Mouse (Mus musculus): ENCODE data around the gene Ywhae.

Gene Ywhae

DNA sequence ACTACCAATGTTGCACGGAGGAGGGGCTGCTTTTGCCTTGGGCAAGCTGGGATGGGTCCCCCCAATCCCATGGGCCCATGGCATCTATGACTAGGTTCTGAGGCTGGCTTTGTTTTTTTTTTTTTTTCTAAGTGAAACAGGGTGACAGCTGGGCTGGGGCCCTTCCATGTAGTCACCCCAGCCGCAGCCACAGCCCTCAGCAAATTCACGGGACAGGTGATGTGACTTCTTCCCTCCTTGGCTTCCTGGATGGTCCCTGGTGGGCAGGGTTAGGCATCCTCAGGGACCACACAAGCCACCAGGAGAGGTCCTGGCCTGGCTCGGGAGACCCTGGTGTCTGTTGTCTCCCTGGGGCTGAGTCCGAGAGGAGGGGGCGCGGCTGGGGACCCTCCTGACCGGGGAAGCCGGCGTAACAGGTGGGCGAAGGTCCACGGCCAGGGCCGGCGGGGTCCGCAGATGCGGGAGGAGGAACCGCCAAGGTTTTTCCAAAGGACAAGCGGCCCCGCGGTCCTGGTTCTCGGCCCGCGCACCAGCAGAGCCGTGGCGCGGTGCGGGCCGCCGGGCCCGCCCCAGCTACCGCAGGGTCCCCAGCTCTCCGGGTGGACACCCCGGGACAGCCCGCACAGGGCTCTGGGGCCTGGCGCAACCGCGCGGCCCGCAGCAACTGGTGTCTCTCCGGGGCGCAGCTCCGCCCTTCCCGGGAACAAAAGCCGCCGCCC lies 62.1 kb downstream of the Ywhae start:
- no peak for DNase-seq (ENCODE audit: low spot score in 2 of 2)

DNA sequence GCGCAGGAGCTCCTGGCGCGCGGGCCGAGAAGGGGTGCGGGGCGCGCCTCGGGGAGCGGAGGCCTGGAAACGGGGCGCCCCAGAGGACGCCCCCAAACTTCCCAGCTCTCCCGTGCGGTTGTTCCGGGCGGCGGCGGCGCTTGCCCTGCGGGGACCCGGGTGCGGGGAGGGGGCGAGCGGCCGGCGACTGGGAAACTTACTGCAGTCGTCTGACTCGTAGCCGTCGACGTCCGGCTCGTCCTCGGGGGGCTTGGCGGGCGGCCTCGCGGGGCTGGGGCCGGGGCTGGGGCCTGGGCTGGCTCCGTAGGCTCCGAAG lies 62.6 kb downstream of the Ywhae start:
- no peak for DNase-seq (ENCODE audit: low spot score in 2 of 2)

DNA sequence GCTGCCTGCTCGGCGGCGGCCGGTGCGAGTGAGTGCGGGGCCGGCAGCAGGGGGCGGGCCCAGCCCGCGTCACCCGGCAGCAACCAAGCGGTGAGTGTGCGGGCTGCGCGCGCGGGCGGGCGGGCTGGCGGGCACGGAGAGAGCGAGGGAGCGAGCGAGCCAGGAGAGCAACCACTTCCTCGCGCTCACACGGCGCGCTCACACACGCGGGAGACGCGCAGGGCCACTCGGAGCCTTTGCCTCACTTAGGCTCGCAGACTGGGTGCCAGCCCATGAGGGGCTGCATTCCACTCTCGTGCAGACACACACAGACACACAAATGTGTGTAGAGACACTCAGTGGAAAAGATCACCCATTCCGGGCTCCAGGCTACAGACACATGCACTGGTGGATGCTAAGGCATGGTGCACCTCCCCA lies 63.4 kb downstream of the Ywhae start, which contains the start of gene Doc2b:
Gene Doc2b, minus strand, starts transcription at position 21 of the 417 bp plus-strand sequence.
- no peak for DNase-seq (ENCODE audit: low spot score in 2 of 2)

DNA sequence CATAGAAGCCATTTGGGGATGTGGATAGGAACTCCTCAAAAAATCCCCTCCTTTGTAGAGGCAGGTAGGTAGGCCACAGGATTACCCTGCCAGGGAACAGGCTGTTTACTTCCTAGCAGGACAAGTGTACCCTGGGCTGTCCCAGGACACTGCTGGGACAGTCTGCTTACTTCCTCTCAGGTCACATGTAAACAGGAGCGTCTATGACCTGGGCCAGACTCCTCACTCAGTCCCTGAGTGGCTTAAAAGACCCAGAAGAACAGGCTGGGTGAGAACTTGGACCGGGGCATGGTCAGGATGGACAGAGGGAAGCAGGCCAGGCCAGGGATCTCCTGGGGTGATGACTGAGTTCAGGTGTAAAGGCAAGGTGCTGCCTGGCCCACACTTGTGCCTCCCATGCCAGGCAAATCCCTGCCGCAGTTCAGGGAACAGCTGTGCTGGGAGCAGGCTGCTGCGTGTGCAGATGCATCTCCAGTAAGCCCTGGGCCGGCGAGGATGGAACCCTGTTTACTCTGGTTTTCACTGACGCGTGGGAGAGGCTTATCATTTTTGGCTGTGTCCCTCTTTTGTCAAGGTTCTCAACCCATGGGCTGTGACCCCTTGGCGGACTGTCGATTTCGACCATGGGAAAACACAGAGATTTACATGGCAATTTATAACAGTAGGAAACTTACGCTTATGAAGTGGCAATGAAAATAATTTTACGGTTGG lies 64.0 kb downstream of the Ywhae start:
- no peak for DNase-seq (ENCODE audit: low spot score in 2 of 2)

DNA sequence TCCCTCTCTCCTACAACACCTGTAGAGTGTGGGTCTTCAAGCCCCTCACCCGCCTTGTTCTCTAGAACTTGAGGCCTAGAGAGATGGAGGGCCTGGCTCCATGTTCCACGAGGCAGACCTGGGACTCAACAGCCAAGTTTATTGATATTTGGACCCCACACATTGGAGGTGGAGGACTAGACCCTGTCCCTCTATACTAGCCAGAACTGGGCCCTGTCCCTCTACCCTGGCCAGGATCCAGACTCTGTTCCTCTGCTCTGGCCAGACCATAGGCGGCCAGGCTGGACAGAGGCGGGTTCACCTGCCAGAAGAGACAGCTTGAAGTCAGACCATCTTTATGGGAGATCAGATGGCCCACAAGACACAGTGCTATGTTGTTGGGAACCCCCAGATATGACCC lies 68.7 kb downstream of the Ywhae start:
- DNase-seq (ENCODE audit: low spot score in 2 of 2), result no peak

DNA sequence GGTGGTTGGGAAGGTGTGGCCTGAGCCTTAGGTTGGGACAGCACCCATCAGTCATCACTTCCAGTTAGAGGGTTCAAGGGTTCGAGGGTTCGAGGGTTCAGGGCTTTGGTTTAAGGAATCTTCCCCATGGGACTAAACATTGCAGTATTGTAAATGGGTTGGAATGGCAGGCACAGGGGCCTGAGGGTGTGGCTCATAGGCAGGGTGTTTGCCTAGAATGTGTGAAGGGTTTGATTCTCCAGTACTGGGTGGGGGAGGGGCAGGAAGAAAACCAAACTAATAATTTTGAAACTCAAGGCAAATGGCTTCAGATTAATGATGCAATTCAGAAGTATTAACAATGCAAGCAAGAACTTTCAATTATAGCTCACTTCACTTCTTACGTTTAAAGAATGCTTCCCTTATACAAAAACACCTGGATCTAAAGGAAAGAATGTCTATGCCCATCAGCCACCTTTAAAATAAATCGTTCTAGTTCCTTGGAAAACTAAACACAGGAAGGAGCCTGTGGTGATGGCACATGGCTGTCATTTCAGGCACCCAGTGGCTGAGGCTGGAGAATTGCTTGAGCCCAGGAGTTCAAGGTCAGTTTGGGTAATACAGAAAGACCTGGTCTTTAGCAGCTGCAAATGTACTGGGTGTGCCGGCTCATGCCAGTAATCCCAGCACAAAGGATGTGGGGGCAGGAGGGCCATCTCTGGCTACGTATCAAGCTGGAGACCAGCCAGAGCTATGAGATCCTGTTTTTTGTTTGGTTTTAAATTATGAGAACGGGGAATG lies 69.3 kb downstream of the Ywhae start:
- DNase-seq (ENCODE audit: low spot score in 2 of 2), result no peak

DNA sequence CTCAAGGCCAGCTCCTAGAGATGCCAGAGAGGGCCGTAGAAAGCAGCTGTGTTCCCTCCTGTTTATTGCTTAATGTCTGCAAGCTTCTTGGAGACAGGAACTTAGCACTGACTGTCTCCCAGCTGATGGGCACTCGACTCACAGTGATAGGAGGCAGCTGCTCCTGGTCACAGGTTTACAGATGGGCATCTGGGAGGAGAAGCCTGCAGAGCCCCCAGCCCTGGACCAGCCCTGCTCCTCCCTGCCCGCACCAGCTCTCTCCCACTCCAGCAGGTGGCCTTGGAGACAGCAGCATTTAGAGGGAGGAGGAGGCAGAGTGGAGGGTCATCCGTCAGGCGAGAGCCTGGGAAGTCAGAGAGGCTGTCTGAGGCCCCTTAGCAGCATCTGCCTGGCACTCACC lies 74.8 kb downstream of the Ywhae start:
- DNase-seq (ENCODE audit: low spot score in 2 of 2), result no peak

DNA sequence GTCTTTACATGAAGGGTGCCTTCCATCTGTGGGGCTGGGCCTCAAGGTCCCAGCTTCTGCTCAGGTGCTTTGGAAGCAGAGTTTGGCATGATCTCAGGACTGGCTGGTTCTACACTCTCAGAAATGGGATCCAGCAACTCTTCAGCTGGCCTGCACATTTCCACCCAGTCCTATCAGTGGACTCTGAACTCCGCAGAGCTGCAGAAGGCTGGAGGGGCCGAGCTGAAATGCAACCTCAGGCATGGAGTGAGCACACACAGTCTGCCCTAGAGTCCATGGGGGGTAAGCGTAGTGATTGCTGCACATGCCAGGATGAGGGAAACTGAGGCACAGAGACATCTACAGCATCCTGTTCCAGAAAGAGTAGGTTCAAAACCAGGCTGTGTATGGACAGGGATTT lies 77.9 kb downstream of the Ywhae start:
- DNase-seq (ENCODE audit: low spot score in 2 of 2), result no peak

DNA sequence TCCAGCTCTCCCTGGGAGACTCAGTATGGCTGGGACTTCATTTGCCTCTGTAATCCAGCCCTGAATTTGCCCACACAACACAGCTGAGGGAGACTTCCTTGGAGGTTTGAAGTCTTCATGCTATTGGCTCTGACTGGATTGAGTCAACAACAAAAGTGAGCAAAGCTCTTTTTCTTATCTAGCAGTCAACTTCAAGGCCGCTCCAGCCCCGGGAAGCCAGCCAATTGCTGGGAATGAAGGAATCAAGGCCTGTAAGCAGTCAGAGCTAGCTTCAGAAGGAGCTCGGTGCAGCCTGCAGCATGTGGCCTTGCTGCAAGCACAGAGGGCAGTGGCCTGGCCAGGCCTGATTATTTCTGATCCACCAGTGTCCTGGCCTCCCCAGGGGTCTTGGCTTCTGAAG lies 79.2 kb downstream of the Ywhae start:
- peak; percentile 47 to 85 for DNase-seq (ENCODE audit: low spot score in 2 of 2)

DNA sequence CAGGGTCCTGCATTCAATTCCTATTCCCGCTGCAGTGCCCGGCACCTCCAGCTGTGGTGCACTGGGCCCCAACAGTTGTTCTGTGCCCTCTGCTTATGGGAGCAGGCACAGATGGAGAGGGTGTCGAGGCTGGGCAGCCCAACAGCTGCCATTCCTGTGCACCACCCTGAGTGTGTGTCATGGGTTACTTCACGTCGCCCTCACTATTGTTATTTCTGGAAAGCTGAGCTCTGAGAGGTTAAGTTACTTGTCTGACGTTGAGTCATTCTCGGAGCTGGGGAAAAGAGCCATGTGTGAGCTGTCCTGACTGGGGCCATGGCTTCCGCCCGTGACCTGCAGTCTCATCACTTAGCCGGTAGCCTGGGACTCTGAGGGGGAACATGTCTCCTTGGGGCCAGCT lies 80.4 kb downstream of the Ywhae start:
- DNase-seq (ENCODE audit: low spot score in 2 of 2), result no peak

Measured in urinary bladder, adult 18-20 months (tissue).